Comparison of ENCODE assay signal across 8 mouse cellular contexts in genomic region chr7:25704716-25705364, GRCm38 (mm10). TPM values are rescaled to one million over a fixed set of nuclear protein-coding genes. Genes with fewer than 3 reads are reported as not detected.
A peak's percentile ranks its signal among the peaks of the same experiment; 100 is the strongest.
DNase-seq lines count a peak whose midpoint lies in the region; ATAC-seq and TF ChIP-seq lines count a peak whose summit lies in the region.

No protein-coding gene starts in this region.

- H3K4me2 ChIP-seq in lung, postnatal 0 days (replicated peaks; ENCODE audit: low read depth, low read length): no peak overlapping the region
- peak overlapping the region; percentile 59 for H3K4me2 ChIP-seq in forebrain, embryonic 15.5 days (replicated peaks)
- peak overlapping the region; percentile 66 for H3K4me2 ChIP-seq in limb, embryonic 12.5 days

- H3K4me1 ChIP-seq in lung, postnatal 0 days (ENCODE audit: insufficient read depth, low read depth, low read length): peaks cover 7% of the 10 kb centered on the region
- peaks cover 5% of the 10 kb centered on the region for H3K4me1 ChIP-seq in forebrain, embryonic 15.5 days
- peaks cover 29% of the 10 kb centered on the region for H3K4me1 ChIP-seq in limb, embryonic 12.5 days (replicated peaks)
- H3K4me1 ChIP-seq in small intestine, adult 2 months (ENCODE audit: control insufficient read depth, insufficient read depth, insufficient read length, low read length): peaks cover 11% of the 10 kb centered on the region

- no peaks in the 10 kb centered on the region for H3K27me3 ChIP-seq in lung, postnatal 0 days (replicated peaks; ENCODE audit: insufficient read depth, low read length)
- H3K27me3 ChIP-seq in forebrain, embryonic 15.5 days: peaks cover 5% of the 10 kb centered on the region; the same call in 1 of the 2 replicates
- H3K27me3 ChIP-seq in limb, embryonic 12.5 days: peaks cover 20% of the 10 kb centered on the region
- no peaks in the 10 kb centered on the region for H3K27me3 ChIP-seq in small intestine, adult 2 months (ENCODE audit: control insufficient read depth, insufficient read depth, low read length)

- DNase-seq in lung, postnatal 0 days (ENCODE audit: low spot score): no peak
- DNase-seq in lung, postnatal 36 days: no peak
- no peak for DNase-seq in left cerebral cortex, postnatal 4 days
- DNase-seq in Muller cell, postnatal 12 days (ENCODE audit: inconsistent ontology term): no peak

- peak overlapping the region; percentile 51; the same call in 1 of the 2 replicates for H3K27ac ChIP-seq in lung, postnatal 0 days (ENCODE audit: low read length)
- no peak overlapping the region for H3K27ac ChIP-seq in forebrain, embryonic 15.5 days (replicated peaks)
- no peak overlapping the region for H3K27ac ChIP-seq in limb, embryonic 12.5 days
- H3K27ac ChIP-seq in small intestine, adult 2 months (ENCODE audit: insufficient read depth, low read depth, low read length): no peak overlapping the region

- ATAC-seq in lung, postnatal 0 days: no peak
- peak; percentile 51 for ATAC-seq in forebrain, embryonic 15.5 days (replicated peaks)
- no peak for ATAC-seq in limb, embryonic 12.5 days (ENCODE audit: insufficient number of reproducible peaks, insufficient read depth, low FRiP score, low TSS enrichment, low read depth)
- no peak for ATAC-seq in monocyte, adult 5-6 weeks (replicated peaks; ENCODE audit: insufficient number of reproducible peaks, low FRiP score, low TSS enrichment, poor library complexity, severe bottlenecking)

- 23% methylated on average over 30 of the region's 37 CpGs for WGBS in lung, postnatal 0 days
- WGBS in forebrain, embryonic 15.5 days: 3% methylated on average over 36 of the region's 37 CpGs
- 4% methylated on average over 28 of the region's 37 CpGs for WGBS in limb, embryonic 12.5 days
- 16% methylated on average over 36 of the region's 37 CpGs for WGBS in small intestine, adult 2 months

- H3K9ac ChIP-seq in lung, postnatal 0 days (replicated peaks; ENCODE audit: low read depth): no peak overlapping the region
- peak overlapping the region; percentile 34 for H3K9ac ChIP-seq in forebrain, embryonic 15.5 days (replicated peaks)
- H3K9ac ChIP-seq in limb, embryonic 12.5 days (replicated peaks): peak overlapping the region; percentile 27; the same call in 1 of the 2 replicates

- H3K36me3 ChIP-seq in lung, postnatal 0 days (ENCODE audit: insufficient read depth, low read length): 0 out of 2 replicates have a peak, but pooled peaks cover 2% of the 10 kb centered on the region
- H3K36me3 ChIP-seq in forebrain, embryonic 15.5 days: no peaks in the 10 kb centered on the region
- H3K36me3 ChIP-seq in limb, embryonic 12.5 days: no peaks in the 10 kb centered on the region
- no peaks in the 10 kb centered on the region for H3K36me3 ChIP-seq in small intestine, adult 2 months (ENCODE audit: control insufficient read depth, insufficient read depth, low read length)

- no peak for TF ChIP-seq EP300 in lung, postnatal 0 days (IDR thresholded peaks at IDR 0.05)

- TF ChIP-seq CTCF in lung, postnatal 0 days (IDR thresholded peaks at IDR 0.05): peak; percentile 15; the same call in 1 of the 2 replicates
- TF ChIP-seq CTCF in small intestine, adult 2 months (IDR thresholded peaks at IDR 0.05; ENCODE audit: extremely low read depth, insufficient read length, insufficient replicate concordance, low read depth, low read length): no peak

- H3K4me3 ChIP-seq in lung, postnatal 0 days (ENCODE audit: low read depth, low read length): no peak overlapping the region
- peak overlapping the region; percentile 38 for H3K4me3 ChIP-seq in forebrain, embryonic 15.5 days
- H3K4me3 ChIP-seq in limb, embryonic 12.5 days (replicated peaks): peak overlapping the region; percentile 37
- H3K4me3 ChIP-seq in small intestine, adult 2 months (ENCODE audit: low read depth, low read length): peak overlapping the region; percentile 38

- intact Hi-C loops in left cerebral cortex, postnatal 4 days (cut with DNase I): no loop called here

- TF ChIP-seq POLR2A in small intestine, adult 2 months (IDR thresholded peaks at IDR 0.05; ENCODE audit: low read depth, low read length): no peak

- no peaks in the 10 kb centered on the region for H3K9me3 ChIP-seq in lung, postnatal 0 days (ENCODE audit: low read length)
- 0 out of 2 replicates have a peak, but pooled peaks cover 5% of the 10 kb centered on the region for H3K9me3 ChIP-seq in forebrain, embryonic 15.5 days
- peaks cover 17% of the 10 kb centered on the region; the same call in 1 of the 2 replicates for H3K9me3 ChIP-seq in limb, embryonic 12.5 days

RNA-seq across cellular contexts. Expression of gene Ccdc97, which starts 14.0 kb away (rescaled TPM):
- polyA plus RNA-seq in lung, postnatal 0 days (2015; fragmentation: Nextera tagmentation; extraction: Ambion mirVana): 9.8 and 12.1 TPM in 2 replicates
- 29.3 and 32.4 TPM in 2 replicates for polyA plus RNA-seq in forebrain, embryonic 15.5 days (2015; fragmentation: Nextera tagmentation; extraction: Ambion mirVana)
- polyA plus RNA-seq in limb, embryonic 12.5 days (2016; fragmentation: Nextera tagmentation; extraction: Ambion mirVana): 20.6 and 23.6 TPM in 2 replicates
- polyA plus RNA-seq in small intestine, adult 2 months (2012; rRNA removed): 43.6 and 72.4 TPM in 2 replicates
- total RNA-seq in left cerebral cortex, postnatal 4 days (2021): 10 to 100 TPM; 47.8 to 48.6 TPM
- 33.9 to 38.4 TPM (median 36.5 TPM) in 3 replicates for total RNA-seq in monocyte, adult 5-6 weeks (2017)

RNA-seq across cellular contexts. Expression of gene Tgfb1, which starts 18.0 kb away (rescaled TPM):
- polyA plus RNA-seq in lung, postnatal 0 days (2015; fragmentation: Nextera tagmentation; extraction: Ambion mirVana): 6.6 and 9.0 TPM in 2 replicates
- 0.62 and 0.74 TPM in 2 replicates for polyA plus RNA-seq in forebrain, embryonic 15.5 days (2015; fragmentation: Nextera tagmentation; extraction: Ambion mirVana)
- 1.6 and 2.2 TPM in 2 replicates for polyA plus RNA-seq in limb, embryonic 12.5 days (2016; fragmentation: Nextera tagmentation; extraction: Ambion mirVana)
- 20.8 and 24.4 TPM in 2 replicates for polyA plus RNA-seq in small intestine, adult 2 months (2012; rRNA removed)
- total RNA-seq in left cerebral cortex, postnatal 4 days (2021): 10 to 100 TPM in 1 of 2 experiments, 1 to 10 TPM in 1; 8.5 to 10.1 TPM
- total RNA-seq in monocyte, adult 5-6 weeks (2017): 59.4 to 115 TPM (median 71.4 TPM) in 3 replicates

RNA-seq across cellular contexts. Expression of gene B9d2, which starts 24.3 kb away (rescaled TPM):
- polyA plus RNA-seq in lung, postnatal 0 days (2015; fragmentation: Nextera tagmentation; extraction: Ambion mirVana): 28.6 and 28.8 TPM in 2 replicates
- 39.2 and 39.4 TPM in 2 replicates for polyA plus RNA-seq in forebrain, embryonic 15.5 days (2015; fragmentation: Nextera tagmentation; extraction: Ambion mirVana)
- 30.4 and 30.5 TPM in 2 replicates for polyA plus RNA-seq in limb, embryonic 12.5 days (2016; fragmentation: Nextera tagmentation; extraction: Ambion mirVana)
- polyA plus RNA-seq in small intestine, adult 2 months (2012; rRNA removed): 21.8 and 33.2 TPM in 2 replicates
- 10 to 100 TPM; 24.7 to 25.7 TPM for total RNA-seq in left cerebral cortex, postnatal 4 days (2021)
- total RNA-seq in monocyte, adult 5-6 weeks (2017): 29.3 to 50.4 TPM (median 44.2 TPM) in 3 replicates

RNA-seq across cellular contexts. Expression of gene Tmem91, which starts 29.9 kb away (rescaled TPM):
- polyA plus RNA-seq in lung, postnatal 0 days (2015; fragmentation: Nextera tagmentation; extraction: Ambion mirVana): 1.2 and 2.0 TPM in 2 replicates
- polyA plus RNA-seq in forebrain, embryonic 15.5 days (2015; fragmentation: Nextera tagmentation; extraction: Ambion mirVana): 14.4 and 17.0 TPM in 2 replicates
- 2.7 and 3.1 TPM in 2 replicates for polyA plus RNA-seq in limb, embryonic 12.5 days (2016; fragmentation: Nextera tagmentation; extraction: Ambion mirVana)
- 0.23 and 0.25 TPM in 2 replicates for polyA plus RNA-seq in small intestine, adult 2 months (2012; rRNA removed)
- total RNA-seq in left cerebral cortex, postnatal 4 days (2021): 10 to 100 TPM; 14.6 to 19.9 TPM
- 0.29 to 1.2 TPM (median 0.96 TPM) in 3 replicates for total RNA-seq in monocyte, adult 5-6 weeks (2017)

RNA-seq across cellular contexts. Expression of gene Exosc5, which starts 45.9 kb away (rescaled TPM):
- 46.7 and 49.7 TPM in 2 replicates for polyA plus RNA-seq in lung, postnatal 0 days (2015; fragmentation: Nextera tagmentation; extraction: Ambion mirVana)
- 50.5 and 51.8 TPM in 2 replicates for polyA plus RNA-seq in forebrain, embryonic 15.5 days (2015; fragmentation: Nextera tagmentation; extraction: Ambion mirVana)
- 74.1 and 74.2 TPM in 2 replicates for polyA plus RNA-seq in limb, embryonic 12.5 days (2016; fragmentation: Nextera tagmentation; extraction: Ambion mirVana)
- polyA plus RNA-seq in small intestine, adult 2 months (2012; rRNA removed): 31.7 and 64.7 TPM in 2 replicates
- 10 to 100 TPM; 15.1 to 18.4 TPM for total RNA-seq in left cerebral cortex, postnatal 4 days (2021)
- total RNA-seq in monocyte, adult 5-6 weeks (2017): 20.9 to 26.6 TPM (median 23.0 TPM) in 3 replicates
